Mouse (Mus musculus): ENCODE data around the gene Cyp2u1.

The Cyp2u1 gene

DNA sequence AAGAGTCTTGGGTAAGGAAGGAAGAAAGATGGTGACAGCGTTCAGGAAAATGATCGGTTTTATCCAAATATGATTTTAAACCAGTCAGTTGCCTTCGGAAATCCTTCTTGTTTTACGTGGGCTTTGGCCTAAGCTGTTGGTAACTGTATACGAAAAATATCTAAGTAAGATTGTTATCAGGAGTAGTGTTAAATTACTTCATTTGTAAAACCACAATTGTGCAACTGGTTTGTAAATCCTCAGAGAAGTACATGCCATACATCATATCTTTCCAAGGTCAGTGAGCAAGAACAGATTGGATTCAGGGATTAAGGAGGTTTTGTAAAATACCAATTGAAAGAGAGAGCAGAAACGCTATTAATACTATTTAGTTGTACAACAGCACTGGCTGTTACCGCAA is 3.2 kb upstream of the Cyp2u1 start:
- DNase-seq (ENCODE audit: low spot score) = no peak

GRCm38 (mm10) chr3:131303320-131303714 is 290 bp upstream of the Cyp2u1 start:
- no peak for DNase-seq (ENCODE audit: low spot score)

DNA sequence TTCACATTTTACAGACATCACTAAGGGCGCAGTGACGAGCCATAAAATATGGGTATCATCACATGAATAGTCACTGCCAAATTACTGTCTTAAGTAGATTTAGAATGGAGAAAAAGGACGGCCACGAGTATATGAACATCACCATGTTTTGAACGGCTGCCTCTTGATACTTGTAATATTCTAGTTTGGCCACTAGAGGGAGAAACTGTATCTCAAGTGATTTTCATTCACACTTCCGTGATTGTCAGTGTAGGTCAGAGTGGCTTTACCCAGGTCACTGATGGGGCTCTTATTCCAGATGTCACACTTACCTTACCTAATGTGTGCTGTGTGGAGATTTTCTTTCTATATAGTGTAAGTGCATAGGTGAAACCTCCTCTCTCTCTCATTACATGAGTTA is 3.1 kb downstream of the Cyp2u1 start:
- no peak for DNase-seq (ENCODE audit: low spot score)

DNA sequence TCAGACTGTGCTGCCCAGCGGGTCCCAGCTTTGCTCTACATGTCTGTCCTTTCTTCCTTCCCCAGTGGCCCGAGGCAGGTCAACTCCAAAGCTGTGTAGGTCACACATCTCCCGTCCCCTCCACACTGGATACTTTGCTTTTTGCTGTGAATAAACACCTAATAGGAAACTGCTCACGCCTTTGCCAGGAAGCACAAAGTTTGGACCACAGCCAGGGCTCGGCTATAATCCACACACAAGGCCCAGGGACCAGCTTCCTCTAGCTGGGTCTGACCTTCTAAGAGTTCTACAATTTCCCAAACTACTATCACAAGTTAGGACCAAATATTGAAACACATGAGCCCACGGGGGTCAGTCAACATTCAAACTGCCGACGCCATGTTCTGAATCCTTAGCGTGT is 3.9 kb downstream of the Cyp2u1 start:
- DNase-seq (ENCODE audit: low spot score) = no peak

DNA sequence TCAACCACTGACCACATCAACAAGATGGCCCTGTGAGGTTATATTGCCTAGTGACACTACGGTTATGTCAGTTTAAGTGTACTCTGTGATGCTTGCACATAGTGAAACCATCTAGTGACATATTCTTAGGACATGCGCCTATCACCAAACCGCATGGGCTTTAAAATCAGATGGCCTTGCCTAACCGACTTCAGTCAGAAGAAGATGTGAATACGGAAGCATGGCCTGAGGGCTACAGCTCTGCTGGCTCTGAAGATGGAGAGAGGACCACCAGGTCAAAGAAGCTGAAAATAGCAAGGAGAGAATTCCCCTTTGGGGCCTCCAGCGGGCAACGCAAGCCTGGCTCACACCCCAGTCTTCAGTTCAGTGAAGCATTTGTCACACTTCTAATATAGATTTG is 6.1 kb downstream of the Cyp2u1 start:
- DNase-seq (ENCODE audit: low spot score) = no peak

GRCm38 (mm10) chr3:131295513-131296200 is 7.4 kb downstream of the Cyp2u1 start:
- no peak for DNase-seq (ENCODE audit: low spot score)

DNA sequence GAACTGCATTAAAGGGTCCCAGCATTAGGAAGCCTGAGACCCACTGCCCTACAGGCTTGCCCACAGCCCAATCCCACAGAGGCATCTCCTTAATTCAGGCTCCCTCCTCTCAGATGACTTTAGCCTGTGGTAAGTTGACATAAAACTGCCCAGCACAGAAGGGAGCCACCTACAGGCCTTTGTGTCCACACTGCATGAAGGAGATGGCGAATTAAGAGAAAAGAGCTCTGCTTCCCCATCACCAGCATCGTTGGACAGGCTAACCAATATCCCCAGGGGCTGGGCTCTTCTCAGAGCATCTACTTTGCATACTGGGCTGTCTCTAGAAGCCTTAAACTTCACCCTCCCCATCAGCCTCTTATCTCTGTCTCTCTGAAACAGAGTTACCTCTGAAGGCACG is 8.5 kb downstream of the Cyp2u1 start:
- no peak for DNase-seq (ENCODE audit: low spot score)

GRCm38 (mm10) chr3:131292959-131293358 is 10.1 kb downstream of the Cyp2u1 start:
- DNase-seq (ENCODE audit: low spot score) = no peak

DNA sequence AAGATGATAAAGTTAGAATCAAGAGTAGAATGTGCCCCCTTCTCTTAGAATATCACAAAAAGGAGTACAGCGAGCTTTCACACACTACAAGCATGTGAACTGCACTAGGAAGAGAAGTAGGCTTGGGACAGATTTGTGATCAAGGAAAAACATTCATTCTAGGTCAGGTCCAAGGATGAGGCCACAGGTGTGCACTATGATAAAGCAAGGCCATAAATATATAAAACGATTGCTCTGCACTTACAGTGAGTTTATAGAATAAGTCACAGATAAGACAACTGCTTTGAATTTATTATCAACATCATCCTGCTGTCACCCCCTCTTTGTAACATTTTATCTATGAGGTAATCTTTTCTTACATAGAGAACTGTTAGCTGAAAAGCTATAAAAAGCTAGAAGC is 10.7 kb downstream of the Cyp2u1 start:
- DNase-seq (ENCODE audit: low spot score) = no peak

DNA sequence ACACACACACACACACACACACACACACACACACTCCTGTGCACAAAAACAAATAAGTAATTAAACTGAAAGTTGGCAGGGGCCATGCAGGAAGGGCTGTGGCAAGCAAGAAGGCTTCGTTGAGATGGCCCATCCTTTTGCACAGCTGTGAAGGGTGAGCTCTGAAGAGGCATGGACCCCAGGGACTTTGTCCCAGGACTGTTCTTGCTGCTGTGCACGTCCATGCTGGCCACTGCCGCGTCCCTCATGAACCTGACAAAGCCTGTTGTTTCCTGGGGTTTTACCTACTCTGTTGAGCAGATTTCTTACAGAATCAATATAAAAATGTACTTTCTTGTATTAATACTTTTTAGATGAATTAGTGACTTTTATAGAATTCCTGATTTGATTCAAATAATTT is 11.1 kb downstream of the Cyp2u1 start:
- no peak for DNase-seq (ENCODE audit: low spot score)

- DNase-seq (ENCODE audit: low spot score) = no peak
These were observed 28.9 kb downstream of the Cyp2u1 start for GRCm38 (mm10) chr3:131274151-131274550.

GRCm38 (mm10) chr3:131272374-131273100 is 30.5 kb downstream of the Cyp2u1 start:
- DNase-seq (ENCODE audit: low spot score) = no peak

- peak; percentile 77 for DNase-seq (ENCODE audit: low spot score)
These were observed 31.3 kb downstream of the Cyp2u1 start, which contains the start of gene Hadh for GRCm38 (mm10) chr3:131271559-131272373. Gene Hadh, minus strand, starts transcription at chr3:131272101.

DNA sequence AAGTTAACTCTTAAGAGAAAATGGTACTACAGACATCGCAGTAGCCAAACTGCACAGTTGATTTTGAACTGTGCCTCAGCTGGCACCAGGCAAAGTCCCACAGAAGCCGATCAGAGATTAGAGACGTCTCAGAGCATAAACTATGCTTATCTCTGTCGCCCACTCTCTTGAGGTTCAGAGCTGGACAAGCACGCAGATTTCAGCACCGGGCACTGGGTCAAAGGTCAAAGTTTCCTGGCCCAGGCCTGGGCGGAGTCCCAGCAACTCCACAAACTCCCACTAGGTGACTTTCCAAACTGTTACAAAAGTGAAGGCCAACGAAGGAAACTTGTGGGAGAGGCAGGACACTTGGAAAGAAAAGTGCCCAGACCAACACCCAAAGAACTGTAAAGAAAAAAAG is 31.9 kb downstream of the Cyp2u1 start:
- peak; percentile 36 for DNase-seq (ENCODE audit: low spot score)

DNA sequence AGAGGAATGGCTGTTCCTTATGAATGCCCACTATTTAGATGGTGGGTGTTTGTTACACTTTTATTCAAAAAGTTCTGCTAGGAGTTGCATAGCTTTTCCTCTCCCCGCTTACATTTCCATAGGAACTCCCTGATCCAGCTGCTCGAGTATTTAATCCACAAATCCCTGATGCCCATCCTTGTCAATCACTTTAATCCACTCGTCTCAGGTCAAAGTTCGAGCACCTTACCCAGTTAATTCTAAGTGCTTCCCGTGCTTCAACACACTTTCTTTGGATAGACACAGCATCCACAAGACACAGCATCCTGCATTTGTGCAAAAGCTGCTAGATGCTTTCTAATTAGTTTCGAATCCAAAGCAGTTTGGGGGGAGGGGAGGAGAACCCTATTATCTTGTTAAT is 32.6 kb downstream of the Cyp2u1 start:
- DNase-seq (ENCODE audit: low spot score) = no peak

- no peak for DNase-seq (ENCODE audit: low spot score)
These were observed 36.5 kb downstream of the Cyp2u1 start for GRCm38 (mm10) chr3:131266366-131267050.

DNA sequence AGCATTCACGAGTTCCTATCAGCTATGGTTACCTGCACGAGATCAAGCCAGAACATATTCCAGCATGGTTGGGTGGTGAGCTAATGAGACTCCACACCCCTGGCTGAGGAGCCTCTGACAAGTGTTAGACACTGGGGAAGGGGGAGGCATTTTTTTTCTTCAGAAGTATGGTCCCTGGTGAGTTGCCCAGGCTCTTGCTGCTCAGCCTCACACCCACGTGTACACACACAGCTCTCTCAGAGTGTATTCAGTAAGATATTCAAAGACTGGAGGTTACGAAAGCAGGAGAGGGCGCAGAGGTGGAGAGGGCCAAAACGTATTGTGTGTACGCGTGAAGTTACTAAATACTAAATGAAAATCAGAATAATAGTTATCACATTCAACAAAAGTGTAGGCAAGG is 37.5 kb downstream of the Cyp2u1 start:
- no peak for DNase-seq (ENCODE audit: low spot score)

GRCm38 (mm10) chr3:131263766-131264486 is 39.1 kb downstream of the Cyp2u1 start:
- DNase-seq (ENCODE audit: low spot score) = no peak

DNA sequence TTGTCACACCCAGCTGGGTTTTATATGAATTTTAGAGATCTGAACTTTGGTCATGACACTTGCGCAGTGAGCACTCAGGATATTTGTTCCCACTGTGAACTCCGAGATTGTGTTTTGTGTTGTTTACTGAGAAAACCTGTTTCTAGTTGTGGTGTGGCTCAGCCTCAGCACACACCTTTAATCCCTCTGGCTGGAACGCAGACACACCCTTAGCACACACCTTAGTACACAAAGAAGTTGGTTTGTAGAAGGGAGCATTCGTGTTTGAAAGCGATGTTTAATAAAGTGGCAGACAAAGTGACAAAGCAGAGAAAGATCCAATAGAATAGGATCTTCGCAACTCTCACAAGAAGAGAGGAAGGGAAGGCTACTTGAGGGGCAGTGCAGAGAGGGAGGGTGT is 42.6 kb downstream of the Cyp2u1 start:
- no peak for DNase-seq (ENCODE audit: low spot score)

DNA sequence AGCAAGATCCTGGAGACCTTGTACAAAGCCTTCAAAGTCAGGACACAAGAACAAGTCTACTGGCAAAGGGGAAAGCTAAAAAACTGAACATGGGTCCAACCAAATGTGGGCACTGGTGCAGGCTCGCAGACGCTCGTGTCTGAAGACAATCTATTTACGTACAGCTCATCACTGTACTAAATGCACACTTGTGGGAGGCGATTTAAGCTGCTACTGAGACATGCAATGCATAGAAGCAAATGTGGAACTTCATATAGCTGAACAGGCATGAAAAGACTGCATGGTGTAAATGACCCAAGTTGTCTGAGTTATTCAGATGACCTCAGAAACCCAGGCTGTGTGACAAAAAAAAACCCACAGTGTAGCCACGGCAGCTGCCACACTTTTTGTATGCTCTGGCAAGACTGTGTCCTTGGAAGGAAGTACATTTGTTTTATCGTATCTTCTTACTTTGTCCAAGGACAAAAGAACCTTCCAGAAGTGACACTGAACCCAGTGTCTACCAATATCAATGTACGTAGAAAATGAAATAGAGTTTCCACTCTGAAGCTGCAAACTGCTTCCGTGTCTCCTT is 43.5 kb downstream of the Cyp2u1 start:
- no peak for DNase-seq (ENCODE audit: low spot score)

DNA sequence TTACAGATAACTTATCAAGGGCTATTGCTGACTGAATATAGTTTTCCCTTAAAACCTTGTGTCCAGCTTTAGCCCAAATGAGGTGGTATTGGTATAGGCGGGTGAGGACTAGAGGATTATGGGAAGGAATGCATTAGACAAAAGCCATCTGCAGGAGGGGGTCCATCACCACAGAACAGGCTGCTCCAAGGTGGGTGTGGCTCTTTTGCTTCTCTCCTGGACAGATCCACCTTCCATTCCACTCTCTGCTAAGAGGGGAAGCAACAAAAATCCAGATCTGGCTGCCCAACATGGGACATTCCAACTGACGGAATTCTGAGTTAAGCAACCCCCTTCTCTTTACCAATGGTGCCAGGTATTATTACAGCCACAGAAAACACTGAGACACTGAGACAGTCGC is 44.1 kb downstream of the Cyp2u1 start:
- no peak for DNase-seq (ENCODE audit: low spot score)
